Comparison of ENCODE assay signal across 8 mouse cellular contexts in the genomic region with DNA sequence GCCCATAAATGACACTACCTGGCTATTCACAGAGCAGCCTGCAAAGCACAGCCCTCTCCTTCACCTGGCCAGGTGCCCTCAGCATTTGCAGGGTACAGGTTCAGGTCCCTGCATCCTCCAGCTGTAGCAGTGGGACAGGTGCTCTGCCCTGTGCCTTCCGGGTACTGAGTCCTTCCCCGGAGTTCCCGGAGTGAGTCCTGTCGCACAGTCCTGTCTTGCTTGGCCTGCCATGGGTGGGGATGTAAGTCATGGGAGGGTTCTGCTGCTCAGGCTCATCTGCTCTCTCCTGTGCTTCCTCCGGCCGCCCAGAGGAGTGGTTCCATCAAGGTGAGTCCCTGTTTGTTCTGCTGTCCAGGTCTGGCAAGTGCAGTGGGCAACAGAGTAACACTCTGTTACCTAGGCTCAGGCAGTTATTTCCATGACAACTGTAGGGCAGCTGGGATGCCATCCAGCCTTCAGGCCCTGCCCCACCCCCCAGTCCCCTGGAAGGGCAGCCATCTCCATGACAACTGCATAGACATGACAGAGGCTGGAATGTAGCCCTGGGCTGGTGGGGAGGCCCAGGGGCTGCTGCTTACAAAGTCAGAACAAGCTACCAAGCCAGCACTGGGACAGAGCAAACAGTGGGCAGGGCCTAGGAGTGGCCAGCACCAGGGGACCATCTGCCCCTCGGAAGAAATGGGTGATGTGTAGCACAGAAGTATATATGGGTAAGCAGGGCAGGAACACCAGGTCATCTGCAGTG. TPM values are rescaled to one million over a fixed set of nuclear protein-coding genes. Genes with fewer than 3 reads are reported as not detected.
A peak's percentile ranks its signal among the peaks of the same experiment; 100 is the strongest.
DNase-seq lines count a peak whose midpoint lies in the region; ATAC-seq lines count a peak whose summit lies in the region.

No protein-coding gene starts in this region.

- peak overlapping the region; percentile 6; the same call in 1 of the 2 replicates for H3K9ac ChIP-seq in forebrain, embryonic 14.5 days (ENCODE audit: low read length)
- H3K9ac ChIP-seq in midbrain, embryonic 15.5 days = no peak overlapping the region

- H3K9me3 ChIP-seq in forebrain, embryonic 14.5 days (replicated peaks; ENCODE audit: control insufficient read depth, low read length) = no peaks in the 10 kb centered on the region
- no peaks in the 10 kb centered on the region for H3K9me3 ChIP-seq in midbrain, embryonic 15.5 days

- H3K4me2 ChIP-seq in forebrain, embryonic 14.5 days (ENCODE audit: low read length) = no peak overlapping the region
- no peak overlapping the region for H3K4me2 ChIP-seq in midbrain, embryonic 15.5 days

- H3K27me3 ChIP-seq in forebrain, embryonic 14.5 days (replicated peaks; ENCODE audit: control insufficient read depth, insufficient read depth, low read length) = no peaks in the 10 kb centered on the region
- no peaks in the 10 kb centered on the region for H3K27me3 ChIP-seq in midbrain, embryonic 15.5 days (replicated peaks)

- no peak overlapping the region for H3K4me3 ChIP-seq in forebrain, embryonic 14.5 days (ENCODE audit: low read depth, low read length)
- H3K4me3 ChIP-seq in midbrain, embryonic 15.5 days = no peak overlapping the region

- peaks cover 90% of the 10 kb centered on the region for H3K36me3 ChIP-seq in forebrain, embryonic 14.5 days (ENCODE audit: control insufficient read depth, insufficient read depth, low read length)
- peaks cover 47% of the 10 kb centered on the region for H3K36me3 ChIP-seq in midbrain, embryonic 15.5 days (replicated peaks)

- H3K27ac ChIP-seq in forebrain, embryonic 14.5 days (ENCODE audit: low read depth, low read length) = peak overlapping the region; percentile 77
- H3K27ac ChIP-seq in midbrain, embryonic 15.5 days = peak overlapping the region; percentile 72

- peaks cover 28% of the 10 kb centered on the region for H3K4me1 ChIP-seq in forebrain, embryonic 14.5 days (ENCODE audit: control insufficient read depth, insufficient read depth, low read length)
- peaks cover 41% of the 10 kb centered on the region for H3K4me1 ChIP-seq in midbrain, embryonic 15.5 days

- ATAC-seq in forebrain, embryonic 14.5 days = peak; percentile 87
- peak; percentile 82 for ATAC-seq in midbrain, embryonic 15.5 days (replicated peaks)

- peak; percentile 28 for DNase-seq in kidney, postnatal 10 days
- no peak for DNase-seq in kidney, adult 11 months
- peak; percentile 89 for DNase-seq in embryo, embryonic 10 days (ENCODE audit: low spot score)
- DNase-seq in forebrain, embryonic 14.5 days (ENCODE audit: low spot score) = peak; percentile 89
- no peak for DNase-seq in frontal cortex, postnatal 36 days (ENCODE audit: low spot score in 2 of 2)
- DNase-seq in spleen, postnatal 14 days (ENCODE audit: low spot score in 2 of 2) = no peak
- DNase-seq in spleen, postnatal 4 days (ENCODE audit: low spot score in 2 of 2) = no peak

- WGBS in forebrain, embryonic 14.5 days = 23% methylated on average over 7 of the region's 7 CpGs
- 6% methylated on average over 7 of the region's 7 CpGs for WGBS in midbrain, embryonic 15.5 days

RNA-seq across cellular contexts. Expression of gene Txnrd2, which starts 25.5 kb away (rescaled TPM):
- polyA plus RNA-seq in forebrain, embryonic 14.5 days (2014; fragmentation: Nextera tagmentation; extraction: Ambion mirVana) = 22.0 and 23.5 TPM in 2 replicates
- 34.0 and 35.5 TPM in 2 replicates for polyA plus RNA-seq in midbrain, embryonic 15.5 days (2015; fragmentation: Nextera tagmentation; extraction: Ambion mirVana)

RNA-seq across cellular contexts. Expression of gene Comt, which starts 26.0 kb away (rescaled TPM):
- polyA plus RNA-seq in forebrain, embryonic 14.5 days (2014; fragmentation: Nextera tagmentation; extraction: Ambion mirVana) = 54.6 and 71.9 TPM in 2 replicates
- 104 and 107 TPM in 2 replicates for polyA plus RNA-seq in midbrain, embryonic 15.5 days (2015; fragmentation: Nextera tagmentation; extraction: Ambion mirVana)

RNA-seq across cellular contexts. Expression of gene Arvcf, which starts 52.7 kb away (rescaled TPM):
- 46.8 and 47.8 TPM in 2 replicates for polyA plus RNA-seq in forebrain, embryonic 14.5 days (2014; fragmentation: Nextera tagmentation; extraction: Ambion mirVana)
- polyA plus RNA-seq in midbrain, embryonic 15.5 days (2015; fragmentation: Nextera tagmentation; extraction: Ambion mirVana) = 94.4 and 99.5 TPM in 2 replicates

RNA-seq across cellular contexts. Expression of gene Tango2, which starts 52.7 kb away (rescaled TPM):
- 78.7 and 81.3 TPM in 2 replicates for polyA plus RNA-seq in forebrain, embryonic 14.5 days (2014; fragmentation: Nextera tagmentation; extraction: Ambion mirVana)
- polyA plus RNA-seq in midbrain, embryonic 15.5 days (2015; fragmentation: Nextera tagmentation; extraction: Ambion mirVana) = 74.3 and 83.1 TPM in 2 replicates

Comparison
In these comparisons a context has a peak if more than half of its experiments do, and no peak if none do; other contexts are left out.
1. DNase-seq: peak in kidney, postnatal 10 days (single experiment), embryo, embryonic 10 days (single experiment) and forebrain, embryonic 14.5 days (single experiment); none in kidney, adult 11 months (single experiment), frontal cortex, postnatal 36 days (0 of 2), spleen, postnatal 14 days (0 of 2) and spleen, postnatal 4 days (0 of 2).